Mouse (Mus musculus): ENCODE measurements around the gene Hist2h2be.
A peak's percentile ranks its signal among the peaks of the same experiment; 100 is the strongest.
"Not testable (repeated sequence)": the region's sequence is repeated elsewhere in the genome, so short reads cannot be mapped to it uniquely, and the experiment has no call there.

Hist2h2be gene

DNA sequence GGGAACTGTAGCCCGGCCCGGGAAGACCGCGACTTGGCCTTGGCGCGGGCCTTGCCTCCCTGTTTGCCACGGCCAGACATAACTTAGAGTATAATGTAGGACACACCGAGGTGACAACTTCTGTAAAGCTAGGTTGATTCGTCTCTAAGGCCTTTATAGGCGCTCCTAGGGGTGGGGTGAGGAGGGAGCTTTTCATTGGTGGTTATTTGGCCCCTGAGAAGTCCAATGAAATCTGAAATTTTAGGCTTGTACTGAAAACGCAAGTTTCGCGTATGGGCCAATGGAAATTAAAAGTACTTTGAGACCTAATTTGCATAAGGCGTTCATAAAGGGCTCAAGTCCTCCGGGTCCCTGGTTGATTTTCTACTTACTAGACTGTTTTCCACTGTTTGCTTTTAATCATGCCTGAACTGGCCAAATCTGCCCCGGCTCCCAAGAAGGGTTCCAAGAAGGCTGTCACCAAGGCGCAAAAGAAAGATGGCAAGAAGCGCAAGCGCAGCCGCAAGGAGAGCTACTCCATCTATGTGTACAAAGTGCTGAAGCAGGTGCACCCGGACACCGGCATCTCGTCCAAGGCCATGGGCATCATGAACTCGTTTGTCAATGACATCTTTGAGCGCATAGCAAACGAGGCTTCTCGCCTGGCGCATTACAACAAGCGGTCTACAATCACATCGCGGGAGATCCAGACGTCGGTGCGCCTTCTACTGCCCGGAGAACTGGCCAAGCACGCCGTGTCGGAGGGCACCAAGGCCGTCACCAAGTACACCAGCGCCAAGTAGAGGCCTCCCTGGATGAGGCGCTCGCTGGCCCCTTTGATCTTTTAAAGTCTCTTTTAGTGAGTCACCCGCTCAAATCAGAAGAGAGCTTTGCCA lies at the start of gene Hist2h2be, which contains the start of gene Hist2h2ac:
Hist2h2be (plus strand) TSS at position 355 of the 875 bp plus-strand sequence.
Hist2h2ac (minus strand) TSS at position 116 of the 875 bp plus-strand sequence.
- peak; percentile 99 for DNase-seq (ENCODE audit: low read depth, low spot score)

DNA sequence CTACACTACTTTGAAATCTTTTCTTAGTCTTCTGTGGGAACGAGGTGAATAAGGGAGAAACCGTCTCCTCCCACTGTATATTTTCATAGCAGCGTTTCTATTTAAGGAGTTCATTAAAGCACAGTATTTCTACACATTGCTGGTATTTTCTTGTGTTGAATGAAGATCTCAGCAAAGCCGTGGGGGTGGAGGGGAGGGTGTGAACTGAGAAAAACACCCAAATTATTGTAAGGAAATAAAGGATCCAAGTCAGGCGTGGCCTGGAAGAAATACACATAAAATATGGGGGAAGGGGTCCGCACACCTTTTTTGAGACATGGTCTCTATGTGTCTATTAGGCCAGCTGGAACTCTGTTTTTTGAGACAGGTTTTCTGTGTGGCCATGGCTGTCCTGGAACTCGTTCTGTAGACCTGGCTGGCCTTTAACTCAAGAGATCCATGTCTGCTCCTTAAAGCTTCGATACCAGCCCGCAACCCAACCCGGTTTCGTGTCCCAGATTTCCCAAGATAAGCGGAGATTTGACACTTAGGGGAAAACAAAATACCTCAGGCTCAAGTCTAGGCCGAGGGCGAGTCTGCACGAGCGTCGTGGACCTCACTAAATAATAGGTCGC lies 49.2 kb upstream of the Hist2h2be start:
- peak; percentile 71 for DNase-seq (ENCODE audit: low read depth, low spot score)

DNA sequence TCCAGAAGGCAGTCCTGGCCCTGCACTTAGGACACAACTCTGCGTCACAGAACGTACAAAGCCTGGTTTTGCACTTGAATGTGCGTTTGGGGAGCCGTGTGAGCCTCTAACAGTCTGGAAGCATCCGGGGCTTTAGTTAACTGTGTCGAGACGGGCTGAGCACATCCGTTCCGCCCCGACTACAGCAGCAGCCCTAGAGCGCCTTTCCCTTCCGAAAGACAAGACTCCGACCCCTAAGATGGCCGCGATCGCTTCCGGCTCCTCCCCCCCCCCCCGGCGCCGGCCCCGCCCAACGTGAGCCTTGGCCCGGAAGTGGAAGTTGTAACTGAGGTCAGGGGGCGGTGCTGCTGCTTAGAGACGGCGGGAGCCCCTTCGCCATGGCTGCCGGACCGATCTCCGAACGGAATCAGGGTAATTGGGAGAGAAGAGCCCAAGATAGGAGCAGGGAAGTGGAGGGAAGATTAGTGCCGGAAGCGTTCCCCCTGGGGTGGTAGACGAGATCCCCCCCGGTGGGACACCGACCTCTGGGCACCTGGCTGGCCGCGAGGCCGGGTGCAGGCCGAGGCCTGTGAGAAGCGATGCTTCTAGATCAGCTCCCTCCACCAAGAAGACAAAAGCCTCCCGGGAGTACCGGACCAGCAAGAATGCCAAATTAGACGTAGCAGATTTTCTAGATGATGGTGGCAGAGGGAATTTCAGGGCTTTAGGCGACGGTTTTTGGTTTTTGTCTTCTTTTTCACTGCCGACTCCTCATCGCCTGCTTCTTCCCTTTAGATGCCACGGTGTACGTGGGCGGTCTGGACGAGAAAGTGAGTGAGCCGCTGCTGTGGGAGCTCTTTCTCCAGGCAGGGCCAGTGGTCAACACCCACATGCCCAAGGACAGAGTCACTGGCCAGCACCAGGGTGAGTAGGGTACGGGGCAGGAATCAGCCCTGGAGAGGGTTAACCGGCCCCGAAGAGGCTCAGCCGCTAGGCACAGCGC lies 48.4 kb upstream of the Hist2h2be start, which contains the start of gene Sf3b4:
Sf3b4 (plus strand) TSS at position 136 of the 982 bp plus-strand sequence.
- peak; percentile 96 for DNase-seq (ENCODE audit: low read depth, low spot score)

DNA sequence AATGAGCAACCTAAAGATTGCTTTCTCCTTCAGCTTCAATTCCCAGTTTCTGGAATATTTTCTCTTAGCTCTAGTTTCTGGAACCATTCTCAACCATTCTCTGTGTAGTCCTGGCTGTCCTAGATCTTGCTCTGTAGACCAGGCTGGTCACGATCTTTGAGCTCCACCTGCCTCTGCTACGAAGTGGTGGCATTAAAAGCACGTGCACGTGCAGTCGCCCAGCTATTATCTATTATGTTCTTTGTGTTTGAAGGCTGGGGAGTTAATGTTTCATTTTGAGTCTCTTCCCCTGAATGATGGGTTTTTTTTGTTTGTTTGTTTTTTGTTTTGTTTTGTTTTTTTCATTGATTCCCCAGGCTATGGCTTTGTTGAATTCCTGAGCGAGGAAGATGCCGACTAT lies 47.7 kb upstream of the Hist2h2be start:
- DNase-seq (ENCODE audit: low read depth, low spot score): no peak

DNA sequence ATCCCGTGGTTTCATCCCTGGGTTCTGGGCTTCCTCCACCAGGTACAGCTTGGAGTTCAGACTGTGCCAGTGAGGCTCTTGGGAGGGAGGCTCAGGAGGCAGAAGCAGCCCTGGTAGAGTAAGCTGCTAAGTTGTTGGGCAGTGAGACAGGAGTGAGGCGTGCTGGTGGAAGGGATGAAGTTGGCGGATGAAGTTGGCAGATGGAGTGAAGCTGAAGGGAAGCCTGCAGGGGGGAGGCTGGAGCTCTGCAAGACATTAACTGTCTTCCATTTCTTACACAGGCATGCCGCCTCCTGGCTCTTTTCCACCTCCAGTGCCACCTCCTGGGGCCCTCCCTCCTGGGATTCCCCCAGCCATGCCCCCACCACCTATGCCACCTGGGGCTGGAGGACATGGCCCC lies 46.9 kb upstream of the Hist2h2be start:
- DNase-seq (ENCODE audit: low read depth, low spot score): not testable (repeated sequence)

DNA sequence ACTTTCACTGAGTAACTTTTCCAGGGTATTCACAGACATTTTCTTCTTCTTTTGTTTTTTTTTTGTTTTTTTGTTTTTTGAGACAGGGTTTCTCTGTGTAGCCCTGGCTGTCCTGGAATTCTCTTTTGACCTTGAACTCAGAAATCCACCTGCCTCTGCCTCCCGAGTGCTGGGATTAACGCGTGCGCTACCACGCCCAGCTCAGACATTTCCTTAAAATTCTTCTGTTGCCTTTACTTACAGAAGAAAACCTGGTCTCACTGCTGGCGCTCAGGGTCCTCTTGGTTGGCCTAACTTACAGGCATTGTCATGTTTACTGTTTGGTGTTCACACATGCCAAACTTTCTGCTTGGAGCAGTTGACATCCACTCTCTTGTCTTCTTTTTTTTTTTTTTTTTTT lies 45.7 kb upstream of the Hist2h2be start:
- DNase-seq (ENCODE audit: low read depth, low spot score): no peak

DNA sequence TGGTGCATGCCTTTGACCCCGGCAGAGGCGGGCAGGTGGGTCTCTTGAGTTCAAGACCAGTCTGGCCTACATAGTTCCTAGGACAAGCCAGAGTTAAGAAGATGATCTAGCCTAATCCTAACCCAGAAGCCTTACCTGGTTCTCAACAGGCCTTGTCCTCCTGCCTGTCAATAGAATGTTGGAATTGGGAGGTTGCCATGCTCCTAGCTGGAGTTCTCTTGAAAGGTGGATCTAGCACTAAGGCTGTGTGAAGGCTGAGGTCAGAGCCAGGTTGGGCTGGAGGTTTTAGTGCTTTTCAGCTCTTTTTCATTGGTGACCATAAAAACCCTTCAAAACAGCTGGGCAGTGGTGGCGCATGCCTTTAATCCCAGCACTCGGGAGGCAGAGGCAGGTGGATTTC lies 42.5 kb upstream of the Hist2h2be start:
- no peak for DNase-seq (ENCODE audit: low read depth, low spot score)

DNA sequence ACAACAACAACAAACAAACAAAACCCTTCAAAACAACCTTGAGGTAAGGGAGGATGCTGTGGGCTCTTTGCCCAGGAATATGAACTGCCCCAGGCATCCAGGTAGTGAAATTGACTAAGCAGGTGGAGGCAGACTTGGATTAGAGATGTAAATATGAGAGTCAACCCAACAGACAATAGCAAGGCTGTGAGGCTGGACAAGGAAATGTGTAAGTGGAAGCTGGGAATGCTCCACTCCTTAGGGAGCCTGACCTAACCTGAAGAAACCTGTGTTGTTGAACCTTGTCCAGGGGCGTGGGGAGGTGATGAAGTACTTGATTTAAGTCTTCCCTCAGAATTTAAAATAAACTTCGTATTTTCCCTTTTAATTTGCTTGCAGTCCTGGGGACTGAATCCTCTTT lies 42.0 kb upstream of the Hist2h2be start:
- no peak for DNase-seq (ENCODE audit: low read depth, low spot score)

DNA sequence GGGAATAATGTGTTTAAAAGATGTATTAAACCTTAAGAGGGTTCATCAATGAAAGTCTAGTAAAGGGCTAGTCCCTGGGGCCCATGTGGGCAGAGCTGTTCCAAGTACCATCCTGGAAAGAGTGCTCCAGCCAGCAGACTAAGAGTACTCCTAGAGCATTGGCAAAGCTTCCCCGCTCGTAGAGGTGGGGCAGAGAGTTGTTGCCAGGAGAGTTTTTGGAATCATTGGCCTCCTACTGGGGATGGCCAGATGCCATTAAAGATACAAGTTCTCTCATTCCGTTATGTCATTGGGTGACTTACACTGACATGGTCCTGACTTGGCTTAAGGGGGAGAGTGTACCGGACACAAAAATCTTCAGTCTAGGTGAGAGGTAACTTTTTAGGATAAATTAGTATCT lies 41.4 kb upstream of the Hist2h2be start:
- DNase-seq (ENCODE audit: low read depth, low spot score): peak; percentile 54

DNA sequence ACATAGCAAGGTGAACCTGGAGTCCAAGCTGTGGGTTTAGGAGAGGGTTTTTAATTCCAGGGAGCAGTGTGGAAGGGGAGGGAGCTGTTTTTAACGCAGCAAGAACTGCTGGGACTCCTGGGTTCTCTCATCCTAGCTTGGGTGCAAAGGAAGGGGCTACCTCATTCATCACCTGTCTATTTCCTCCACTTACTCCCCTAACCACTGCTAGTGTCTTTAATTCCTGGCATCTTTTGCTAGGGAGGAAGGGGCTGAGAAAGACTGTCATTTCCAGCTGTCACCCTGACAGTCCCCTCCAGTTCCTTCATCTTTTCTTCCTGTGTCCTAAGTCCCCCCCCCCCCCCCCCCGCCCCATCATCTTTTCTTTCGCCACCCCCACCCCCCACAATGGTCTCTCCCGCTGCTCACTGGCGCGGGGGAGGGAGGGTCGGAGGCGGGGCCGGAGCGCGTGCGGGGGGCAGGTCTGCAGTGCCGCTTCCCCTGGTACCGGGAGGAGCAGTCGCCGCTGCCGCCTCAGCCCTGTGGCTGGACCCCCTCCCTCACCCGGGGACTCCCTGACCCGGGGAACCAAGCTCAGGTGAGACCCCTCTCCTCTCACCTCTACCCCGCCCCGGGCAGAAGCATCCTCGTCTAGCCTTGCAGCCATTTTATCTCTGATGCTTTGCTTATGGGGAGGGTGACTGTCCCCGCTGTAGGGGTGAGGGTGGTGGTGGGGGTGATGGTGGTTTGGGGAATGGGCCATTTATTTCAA lies 40.0 kb upstream of the Hist2h2be start, which contains the start of gene Sv2a:
Sv2a (plus strand) TSS at position 425 of the 751 bp plus-strand sequence.
- DNase-seq (ENCODE audit: low read depth, low spot score): peak; percentile 90

DNA sequence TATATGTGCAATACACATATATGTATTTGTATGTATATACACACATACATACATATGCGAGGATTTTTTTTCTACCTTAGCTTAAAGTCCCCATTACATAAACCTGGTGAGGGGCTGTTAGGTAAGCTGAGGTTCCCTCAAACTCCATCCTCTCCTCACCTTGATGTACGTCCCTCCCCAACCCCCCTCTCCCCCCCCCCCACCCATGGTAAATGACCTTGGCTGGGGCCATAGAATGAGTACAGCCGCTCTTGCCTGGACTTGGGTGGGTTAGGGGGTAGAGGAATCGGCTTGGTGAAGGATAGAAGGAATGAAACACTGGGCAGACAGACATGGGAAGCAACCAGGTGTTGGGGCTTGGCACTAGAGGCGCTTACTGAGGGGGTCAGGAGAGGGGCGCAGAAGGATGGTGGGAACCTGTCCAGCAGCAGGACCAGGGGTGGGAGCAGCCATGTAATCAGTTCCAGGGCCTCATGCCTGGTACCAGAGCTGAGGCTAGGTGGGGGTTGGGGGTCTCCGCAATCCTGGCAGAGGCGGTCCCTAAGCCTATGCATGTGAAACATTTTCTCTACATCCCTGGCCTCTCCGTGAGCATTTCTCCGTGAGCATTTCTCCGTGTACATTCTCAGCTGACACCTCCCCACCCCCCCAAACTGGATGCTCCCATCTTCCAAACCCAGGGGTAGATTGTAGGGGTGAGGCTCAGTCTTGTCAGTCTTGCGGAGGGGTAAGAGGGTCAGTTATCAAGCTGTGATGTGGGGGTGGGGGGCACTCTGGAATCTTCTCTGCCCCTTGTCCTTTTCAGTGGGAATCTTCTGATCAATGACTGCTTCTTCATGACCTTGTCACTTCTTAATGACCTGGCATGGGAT lies 39.2 kb upstream of the Hist2h2be start:
- peak; percentile 87 for DNase-seq (ENCODE audit: low read depth, low spot score)

DNA sequence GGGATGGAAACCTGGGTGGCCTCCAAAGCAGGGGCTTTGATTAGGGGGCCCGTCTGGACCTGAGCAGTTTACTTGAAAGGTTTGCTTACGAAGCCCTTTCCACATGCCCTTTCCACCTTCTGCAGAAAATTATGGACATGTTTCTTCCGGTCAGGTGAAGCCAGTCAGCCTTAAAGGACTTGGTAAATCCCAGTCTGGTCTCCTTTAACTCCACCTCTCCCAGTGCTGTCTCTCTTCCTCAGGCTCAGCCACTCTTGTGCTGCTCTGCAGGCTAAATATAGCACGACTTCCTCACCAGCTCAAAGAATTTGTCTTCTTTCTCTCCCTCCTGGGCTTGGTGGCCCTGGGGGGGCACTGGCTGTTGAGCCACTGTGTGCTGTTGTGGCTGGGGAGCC lies 38.5 kb upstream of the Hist2h2be start:
- peak; percentile 88 for DNase-seq (ENCODE audit: low read depth, low spot score)

DNA sequence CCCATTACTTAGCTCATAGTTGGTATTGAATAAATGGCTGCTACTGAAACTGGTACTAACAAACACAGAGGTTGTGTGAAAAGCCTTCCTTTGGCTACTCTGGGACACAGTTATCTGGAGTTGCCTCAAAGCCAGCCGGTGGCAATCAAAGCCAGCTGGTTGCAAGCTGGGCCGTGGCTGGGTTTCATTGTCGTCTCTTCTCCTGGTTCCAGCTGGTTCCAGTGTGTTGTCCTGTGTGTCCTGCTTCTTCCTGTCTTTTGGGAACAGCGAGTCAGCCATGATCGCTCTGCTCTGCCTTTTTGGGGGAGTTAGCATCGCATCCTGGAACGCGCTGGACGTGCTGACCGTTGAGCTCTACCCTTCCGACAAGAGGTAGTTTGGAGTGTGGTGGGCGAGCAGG lies 27.9 kb upstream of the Hist2h2be start:
- DNase-seq (ENCODE audit: low read depth, low spot score): no peak

DNA sequence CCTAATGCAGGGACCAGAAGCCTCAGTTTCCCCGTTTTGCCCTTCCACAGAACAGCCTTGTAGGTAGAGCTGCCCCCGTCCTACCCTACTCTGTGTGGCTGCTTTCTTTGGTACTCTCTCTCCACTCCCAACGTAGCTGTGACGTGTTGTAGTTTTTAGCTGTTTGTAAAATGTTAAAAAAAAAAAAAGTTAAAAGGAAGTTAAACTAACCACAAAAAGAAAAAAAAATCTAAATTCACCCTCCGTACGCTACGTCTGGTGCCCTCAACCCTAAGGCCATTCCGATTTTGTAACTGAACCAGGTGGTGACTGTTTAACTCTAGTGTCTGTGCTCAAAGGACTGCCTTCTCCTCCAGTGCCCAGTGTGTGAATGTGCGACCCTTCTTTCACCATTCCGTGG lies 26.0 kb upstream of the Hist2h2be start:
- DNase-seq (ENCODE audit: low read depth, low spot score): no peak

DNA sequence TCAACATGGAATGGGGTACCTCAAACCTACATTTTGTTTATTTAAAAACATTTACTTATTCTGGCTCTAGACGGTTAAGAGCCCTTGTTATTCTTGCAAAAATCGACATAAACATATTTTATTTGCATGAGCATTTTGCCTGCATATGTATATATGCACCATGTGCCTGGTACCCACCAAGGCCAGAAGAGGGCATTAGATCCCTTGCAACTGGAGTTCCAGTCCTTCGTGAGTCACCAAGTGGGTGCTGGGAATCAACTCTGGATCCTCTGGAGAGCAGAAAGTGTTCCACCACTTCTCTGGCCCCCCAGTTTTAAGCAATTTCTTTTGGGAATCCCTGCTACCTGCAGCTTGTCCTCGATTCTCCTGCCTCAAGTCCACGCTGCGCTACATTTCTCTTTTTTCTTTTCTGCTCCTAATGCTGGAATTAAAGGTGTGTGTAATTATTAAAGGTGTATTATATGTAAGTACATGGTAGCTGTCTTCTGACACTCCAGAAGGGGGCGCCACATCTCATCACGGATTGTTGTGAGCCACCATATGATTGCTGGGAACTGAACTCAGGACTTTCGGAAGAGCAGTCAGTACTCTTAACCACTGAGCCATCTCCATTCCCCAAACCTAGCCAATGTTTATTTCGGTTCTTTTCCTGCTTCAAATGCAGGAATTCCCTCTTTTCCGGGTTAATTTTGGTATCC lies 25.2 kb upstream of the Hist2h2be start:
- DNase-seq (ENCODE audit: low read depth, low spot score): peak; percentile 37

DNA sequence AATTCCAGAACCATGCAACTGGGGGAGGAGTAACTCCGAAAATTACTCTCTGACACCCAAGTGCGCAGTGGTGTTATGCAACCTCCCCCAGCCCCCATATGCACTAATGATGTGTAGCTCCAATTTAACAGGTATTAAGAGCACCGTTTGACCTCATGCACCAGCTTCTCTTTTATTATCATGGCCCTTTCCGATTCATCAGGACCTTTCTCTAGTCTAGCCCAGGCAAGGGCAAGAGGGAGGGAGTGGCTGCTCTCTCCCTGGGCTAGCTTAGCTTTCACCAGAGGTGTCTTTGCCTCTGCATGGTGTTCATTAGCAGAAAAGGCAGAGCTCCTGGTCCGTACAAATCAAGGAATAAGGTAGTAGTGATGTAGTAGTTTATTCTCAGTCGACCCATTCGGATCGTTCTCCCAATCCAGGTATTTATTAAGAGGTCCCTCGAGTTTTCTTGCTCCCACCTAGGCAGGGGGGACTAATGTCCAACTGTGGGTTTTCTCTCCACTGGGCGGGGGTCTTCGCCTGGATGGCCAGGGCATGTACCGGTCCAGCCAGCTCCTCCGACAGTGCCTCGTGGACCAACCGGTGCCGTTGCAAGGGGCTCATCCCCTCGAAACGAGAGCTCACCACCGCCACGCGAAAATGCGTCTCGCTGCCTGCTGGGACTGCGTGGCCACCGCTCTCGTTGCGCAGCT lies 24.3 kb upstream of the Hist2h2be start:
- DNase-seq (ENCODE audit: low read depth, low spot score): peak; percentile 49

DNA sequence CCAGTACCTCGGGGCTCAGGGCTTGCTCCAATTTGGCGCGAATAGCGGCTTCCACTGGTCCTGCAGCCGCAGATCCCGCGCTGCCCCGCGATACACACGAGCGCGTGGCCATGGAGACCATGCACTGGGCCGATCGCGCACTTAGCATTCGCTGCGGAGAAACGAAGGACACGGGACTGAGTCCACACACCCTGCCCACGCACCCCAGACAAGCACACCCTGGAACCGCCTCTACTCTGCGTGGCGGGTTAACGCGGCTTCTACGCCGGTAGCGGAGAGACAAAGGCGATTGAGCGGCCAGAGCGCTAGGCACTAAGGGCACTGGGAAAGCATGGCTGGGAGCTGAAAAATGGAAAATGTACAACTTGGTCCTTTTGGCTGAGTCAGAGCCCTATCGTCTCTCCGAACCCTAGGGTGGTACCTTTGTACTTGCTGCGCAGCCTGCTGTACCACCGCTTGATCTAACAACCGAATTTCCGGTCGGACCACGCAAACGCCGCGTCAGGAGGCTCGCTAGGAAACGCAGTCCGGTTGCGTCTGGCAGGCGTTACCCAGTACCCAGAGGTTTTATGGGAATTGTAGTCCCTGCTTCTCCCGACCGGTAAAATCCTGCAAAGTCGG lies 23.7 kb upstream of the Hist2h2be start:
- peak; percentile 99 for DNase-seq (ENCODE audit: low read depth, low spot score)

DNA sequence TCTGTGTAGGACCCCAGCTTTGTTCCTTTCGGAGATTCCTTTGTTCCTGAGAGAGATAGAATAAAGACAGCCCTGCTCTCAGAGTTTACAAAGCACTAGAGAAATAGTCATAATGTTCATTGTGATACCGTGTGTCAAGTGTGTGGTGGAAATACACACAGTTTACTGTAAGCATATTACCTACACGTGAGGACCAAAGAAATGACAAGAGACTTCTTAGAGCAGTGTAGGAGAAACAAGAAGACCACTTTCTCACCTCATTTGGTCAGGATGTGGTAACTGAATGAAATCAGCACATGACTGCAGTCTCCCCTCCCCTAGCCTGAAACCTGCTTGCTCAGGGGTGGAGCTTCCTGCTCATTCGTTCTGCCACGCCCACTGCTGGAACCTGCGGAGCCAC lies 22.7 kb upstream of the Hist2h2be start:
- DNase-seq (ENCODE audit: low read depth, low spot score): no peak

Data from brain, adult 2 months (tissue).